Mouse (Mus musculus) liver, postnatal 0 days (tissue): ENCODE measurements around the gene Btc. TPM values are rescaled to one million over a fixed set of nuclear protein-coding genes. Genes with fewer than 3 reads are reported as not detected.
A peak's percentile ranks its signal among the peaks of the same experiment; 100 is the strongest.

Experiments
- ATAC-seq: fragments of 200-750 bp; cut with Nextera tagmentation; 2 replicates; pipeline ENCODE4 v1.8.0; 2017; ENCODE audit warnings: mild to moderate bottlenecking, moderate library complexity
- DNase-seq: peaks from one replicate; pipeline ENCODE4 v3.0.0-alpha.2; 2016
- H3K27ac ChIP-seq: fragments of 300-500 bp; sonication (generic); 2 replicates; pipeline ENCODE4 v1.5.1; 2014; ENCODE audit warnings: antibody characterized with exemption, moderate library complexity, mild to moderate bottlenecking, low read depth
- H3K27me3 ChIP-seq: fragments of 300-500 bp; sonication (generic); 2 replicates; pipeline ENCODE4 v1.6.1; 2014; ENCODE audit warnings: low read length, control low read depth, mixed read lengths; ENCODE audit not compliant: insufficient read depth
- H3K36me3 ChIP-seq: fragments of 300-500 bp; sonication (generic); replicated peaks from 2 replicates; pipeline ENCODE4 v1.6.1; 2014; ENCODE audit warnings: mild to moderate bottlenecking, control low read depth, low read length, moderate library complexity, mixed read lengths; ENCODE audit not compliant: insufficient read depth
- H3K4me1 ChIP-seq: fragments of 300-500 bp; sonication (generic); 2 replicates; pipeline ENCODE4 v1.6.1; 2014; ENCODE audit warnings: antibody characterized with exemption, mild to moderate bottlenecking, control low read depth; ENCODE audit not compliant: insufficient read depth
- H3K4me2 ChIP-seq: fragments of 300-500 bp; sonication (generic); 2 replicates; pipeline ENCODE4 v1.6.1; 2014; ENCODE audit warnings: low read depth, mild to moderate bottlenecking, low read length, moderate library complexity, mixed read lengths
- H3K4me3 ChIP-seq: fragments of 300-500 bp; sonication (generic); 2 replicates; pipeline ENCODE4 v1.5.1; 2014; ENCODE audit warnings: low read depth, low read length
- H3K9ac ChIP-seq: fragments of 300-500 bp; sonication (generic); replicated peaks from 2 replicates; pipeline ENCODE4 v1.6.1; 2014; ENCODE audit warnings: mild to moderate bottlenecking, moderate library complexity
- H3K9me3 ChIP-seq: fragments of 300-500 bp; sonication (generic); 2 replicates; pipeline ENCODE4 v1.6.1; 2016; ENCODE audit warnings: mild to moderate bottlenecking, control low read depth, low read length, mixed read lengths
- CTCF ChIP-seq: sonication (generic); IDR thresholded peaks from 2 replicates; pipeline ENCODE4 v1.5.1; 2016; ENCODE audit warnings: antibody characterized with exemption, low read depth
- EP300 ChIP-seq: IDR thresholded peaks from 2 replicates; pipeline ENCODE4 v1.6.1; 2016; ENCODE audit warnings: antibody characterized with exemption, low read depth, mild to moderate bottlenecking
- WGBS: fragments of 180-500 bp; shearing (Covaris S2); extraction: QIAGEN DNeasy Blood & Tissue Kit; methylation state at CpG from one replicate; pipeline ENCODE4 v1.1.7; 2014; ENCODE audit not compliant: insufficient replicate concordance; 5-methylcytosine and 5-hydroxymethylcytosine counted together
- polyA plus RNA-seq: library from polyadenylated mRNA; unstranded; fragments of >200 nt; fragmentation: Nextera tagmentation; extraction: Ambion mirVana; gene quantifications from 2 replicates; pipeline ENCODE4 v1.2.1, GENCODE M21; 2015

The Btc gene
- 0.29 and 0.36 TPM in 2 replicates for polyA plus RNA-seq

- Histone ChIP-seq H3K9me3 (no peaks in the 10 kb centered on the region), H3K4me2 (peak within 1 kb of the TSS; percentile 82), H3K36me3 (no peaks in the 10 kb centered on the region), H3K27me3 (no peaks in the 10 kb centered on the region), H3K9ac (peak within 1 kb of the TSS; percentile 60), H3K4me1 (peaks cover 3% of the 10 kb centered on the region; the same call in 1 of the 2 replicates), H3K27ac (no peak within 1 kb of the TSS), H3K4me3 (peak within 1 kb of the TSS; percentile 52)
- no peak for TF ChIP-seq EP300
- TF ChIP-seq CTCF, result peak; percentile 61
- WGBS, result 10% methylated on average over 19 of the region's 19 CpGs
- DNase-seq, result peak; percentile 63
- ATAC-seq, result peak; percentile 88
These were observed at the start of gene Btc for GRCm38 (mm10) chr5:91402339-91403211. TSS of gene Btc (minus strand) at chr5:91402994.

- Histone ChIP-seq H3K9me3 (no peaks in the 10 kb centered on the region), H3K27me3 (no peaks in the 10 kb centered on the region), H3K4me2 (no peak overlapping the region), H3K36me3 (no peaks in the 10 kb centered on the region), H3K9ac (no peak overlapping the region), H3K4me3 (no peak overlapping the region), H3K27ac (no peak overlapping the region), H3K4me1 (no peaks in the 10 kb centered on the region)
- no peak for ATAC-seq
- 34% methylated on average over 3 of the region's 3 CpGs for WGBS
- TF ChIP-seq EP300, result no peak
- no peak for TF ChIP-seq CTCF
- no peak for DNase-seq
These were observed 42.3 kb upstream of the Btc start for GRCm38 (mm10) chr5:91444981-91445517.

- 57% methylated on average over 6 of the region's 6 CpGs for WGBS
- Histone ChIP-seq H3K9ac (no peak overlapping the region), H3K36me3 (no peaks in the 10 kb centered on the region), H3K27ac (no peak overlapping the region), H3K4me1 (no peaks in the 10 kb centered on the region), H3K4me3 (no peak overlapping the region), H3K27me3 (no peaks in the 10 kb centered on the region), H3K4me2 (no peak overlapping the region), H3K9me3 (no peaks in the 10 kb centered on the region)
- ATAC-seq, result no peak
- no peak for DNase-seq
- TF ChIP-seq CTCF, result no peak
- no peak for TF ChIP-seq EP300
These were observed 33.8 kb upstream of the Btc start for GRCm38 (mm10) chr5:91436563-91436962.

GRCm38 (mm10) chr5:91434723-91435658 lies 32.2 kb upstream of the Btc start:
- Histone ChIP-seq H3K4me2 (no peak overlapping the region), H3K9ac (no peak overlapping the region), H3K4me1 (no peaks in the 10 kb centered on the region), H3K4me3 (no peak overlapping the region), H3K36me3 (no peaks in the 10 kb centered on the region), H3K27ac (no peak overlapping the region), H3K27me3 (no peaks in the 10 kb centered on the region), H3K9me3 (no peaks in the 10 kb centered on the region)
- no peak for DNase-seq
- no peak for ATAC-seq
- WGBS, result 58% methylated on average over 6 of the region's 6 CpGs
- no peak for TF ChIP-seq EP300

GRCm38 (mm10) chr5:91428547-91428946 lies 25.8 kb upstream of the Btc start:
- no peaks in the 10 kb centered on the region for H3K4me1 ChIP-seq
- no peak overlapping the region for H3K4me3 ChIP-seq
- ATAC-seq (no peak), DNase-seq (no peak)
- no peaks in the 10 kb centered on the region for H3K36me3 ChIP-seq
- no peak overlapping the region for H3K27ac ChIP-seq
- H3K4me2 ChIP-seq, result no peak overlapping the region
- 63% methylated on average over 8 of the region's 8 CpGs for WGBS
- no peaks in the 10 kb centered on the region for H3K27me3 ChIP-seq
- no peak overlapping the region for H3K9ac ChIP-seq
- no peaks in the 10 kb centered on the region for H3K9me3 ChIP-seq
- no peak for TF ChIP-seq CTCF

GRCm38 (mm10) chr5:91413814-91414213 lies 11.0 kb upstream of the Btc start:
- no peaks in the 10 kb centered on the region for H3K9me3 ChIP-seq
- H3K4me1 ChIP-seq, result no peaks in the 10 kb centered on the region
- no peak overlapping the region for H3K9ac ChIP-seq
- no peak overlapping the region for H3K27ac ChIP-seq
- H3K36me3 ChIP-seq, result no peaks in the 10 kb centered on the region
- H3K4me3 ChIP-seq, result no peak overlapping the region
- ATAC-seq, result no peak
- WGBS, result 79% methylated on average over 8 of the region's 8 CpGs
- TF ChIP-seq CTCF (no peak), EP300 (no peak)
- H3K4me2 ChIP-seq, result no peak overlapping the region
- H3K27me3 ChIP-seq, result no peaks in the 10 kb centered on the region
- no peak for DNase-seq
